Mouse (Mus musculus) layer of hippocampus, adult 9-10 months (tissue): ENCODE results near the gene Ugt3a2.

ENCODE experiments used
- DNase-seq: peaks from one replicate; pipeline ENCODE4 v3.0.0; 2022; ENCODE audit warnings: low spot score

The Ugt3a2 gene

GRCm38 (mm10) chr15:9335341-9335740 lies at the start of gene Ugt3a2:
Ugt3a2 (plus strand) TSS chr15:9335550.
- DNase-seq: no peak

- DNase-seq: no peak
Observed at GRCm38 (mm10) chr15:9289660-9290059, 45.7 kb upstream of the Ugt3a2 start.

- DNase-seq: no peak
Observed at GRCm38 (mm10) chr15:9305978-9306692, 29.2 kb upstream of the Ugt3a2 start.

- no peak for DNase-seq
Observed at GRCm38 (mm10) chr15:9334596-9334995, 754 bp upstream of the Ugt3a2 start.

GRCm38 (mm10) chr15:9336616-9337015 lies 1.3 kb downstream of the Ugt3a2 start:
- no peak for DNase-seq

GRCm38 (mm10) chr15:9337021-9337420 lies 1.7 kb downstream of the Ugt3a2 start:
- DNase-seq: no peak

GRCm38 (mm10) chr15:9348739-9349138 lies 13.4 kb downstream of the Ugt3a2 start:
- no peak for DNase-seq

- no peak for DNase-seq
Observed at GRCm38 (mm10) chr15:9362801-9363200, 27.5 kb downstream of the Ugt3a2 start.

GRCm38 (mm10) chr15:9368774-9369173 lies 33.4 kb downstream of the Ugt3a2 start:
- DNase-seq: no peak

GRCm38 (mm10) chr15:9376281-9376680 lies 40.9 kb downstream of the Ugt3a2 start:
- no peak for DNase-seq

GRCm38 (mm10) chr15:9409475-9409874 lies 74.1 kb downstream of the Ugt3a2 start:
- DNase-seq: no peak
